Mouse (Mus musculus): ENCODE measurements around the gene Rrp1. TPM values are rescaled to one million over a fixed set of nuclear protein-coding genes. Genes with fewer than 3 reads are reported as not detected.
A peak's percentile ranks its signal among the peaks of the same experiment; 100 is the strongest.

The Rrp1 gene
- polyA plus RNA-seq, 1 experiment = 132 TPM

GRCm38 (mm10) chr10:78350796-78351556 is 61.9 kb downstream of the Rrp1 start:
- TF ChIP-seq CTCF (IDR thresholded peaks at IDR 0.05; ENCODE audit: low read depth, low read length) (no peak), EP300 (IDR thresholded peaks at IDR 0.05; ENCODE audit: insufficient read depth, low read depth, low read length) (no peak), POLR2A (IDR thresholded peaks at IDR 0.05; ENCODE audit: insufficient read depth, low read length) (no peak)
- Histone ChIP-seq H3K9ac (ENCODE audit: low read depth, poor library complexity, severe bottlenecking) (peak overlapping the region; percentile 97), H3K36me3 (ENCODE audit: control insufficient read depth, insufficient read depth, low read length, poor library complexity, severe bottlenecking) (no peaks in the 10 kb centered on the region), H3K4me1 (ENCODE audit: control insufficient read depth, insufficient read depth, low read length) (peaks cover 3% of the 10 kb centered on the region), H3K4me3 (ENCODE audit: low read depth, low read length) (peak overlapping the region; percentile 82), H3K9me3 (replicated peaks; ENCODE audit: control insufficient read depth, insufficient read depth, low read length, poor library complexity, severe bottlenecking) (no peaks in the 10 kb centered on the region), H3K27me3 (ENCODE audit: control insufficient read depth, insufficient read depth, low read length, poor library complexity, severe bottlenecking) (no peaks in the 10 kb centered on the region; the same call in 1 of the 2 replicates), H3K27ac (ENCODE audit: insufficient read depth, low read length) (no peak overlapping the region)

Other genes starting within 250 kb of the Rrp1 start
- 16.6 and 23.8 TPM in 2 replicates for gene D10Jhu81e, start 243.3 kb downstream of the Rrp1 start, polyA plus RNA-seq (2011; ENCODE audit: insufficient read depth, insufficient read length, low read depth, missing spikeins)
- 23.3 and 25.4 TPM in 2 replicates for gene Pwp2, start 227.9 kb downstream of the Rrp1 start, polyA plus RNA-seq (2011; ENCODE audit: insufficient read depth, insufficient read length, low read depth, missing spikeins)
- gene Trappc10, start 168.4 kb downstream of the Rrp1 start, polyA plus RNA-seq (2011; ENCODE audit: insufficient read depth, insufficient read length, low read depth, missing spikeins) = 20.6 and 22.0 TPM in 2 replicates
- gene Agpat3, start 60.6 kb downstream of the Rrp1 start, polyA plus RNA-seq (2011; ENCODE audit: insufficient read depth, insufficient read length, low read depth, missing spikeins) = 56.0 and 57.7 TPM in 2 replicates
- gene Cstb, start 12.6 kb upstream of the Rrp1 start, polyA plus RNA-seq (2011; ENCODE audit: insufficient read depth, insufficient read length, low read depth, missing spikeins) = 212 and 214 TPM in 2 replicates
- gene Pdxk, start 51.9 kb upstream of the Rrp1 start, polyA plus RNA-seq (2011; ENCODE audit: insufficient read depth, insufficient read length, low read depth, missing spikeins) = 13.7 and 14.6 TPM in 2 replicates
- not detected in 2 replicates for gene Olfr1358, start 104.4 kb upstream of the Rrp1 start, polyA plus RNA-seq (2011; ENCODE audit: insufficient read depth, insufficient read length, low read depth, missing spikeins)
- 11.6 and 16.7 TPM in 2 replicates for gene Ilvbl, start 161.3 kb upstream of the Rrp1 start, polyA plus RNA-seq (2011; ENCODE audit: insufficient read depth, insufficient read length, low read depth, missing spikeins)
- 3.9 and 4.6 TPM in 2 replicates for gene Syde1, start 178.9 kb upstream of the Rrp1 start, polyA plus RNA-seq (2011; ENCODE audit: insufficient read depth, insufficient read length, low read depth, missing spikeins)
- gene Olfr1357, start 205.0 kb upstream of the Rrp1 start, polyA plus RNA-seq (2011; ENCODE audit: insufficient read depth, insufficient read length, low read depth, missing spikeins) = not detected in 2 replicates

Data from ES-Bruce4 (cell line).